Mouse (Mus musculus) fat pad, adult 2 months (tissue): Measurements from ENCODE around the gene Pgghg.
A peak's percentile ranks its signal among the peaks of the same experiment; 100 is the strongest.

Experiments used
- DNase-seq: peaks from one replicate; pipeline ENCODE4 v3.0.0-alpha.2; 2011; ENCODE audit warnings: low read depth, low spot score; ENCODE audit errors: extremely low read depth

Pgghg gene

DNA sequence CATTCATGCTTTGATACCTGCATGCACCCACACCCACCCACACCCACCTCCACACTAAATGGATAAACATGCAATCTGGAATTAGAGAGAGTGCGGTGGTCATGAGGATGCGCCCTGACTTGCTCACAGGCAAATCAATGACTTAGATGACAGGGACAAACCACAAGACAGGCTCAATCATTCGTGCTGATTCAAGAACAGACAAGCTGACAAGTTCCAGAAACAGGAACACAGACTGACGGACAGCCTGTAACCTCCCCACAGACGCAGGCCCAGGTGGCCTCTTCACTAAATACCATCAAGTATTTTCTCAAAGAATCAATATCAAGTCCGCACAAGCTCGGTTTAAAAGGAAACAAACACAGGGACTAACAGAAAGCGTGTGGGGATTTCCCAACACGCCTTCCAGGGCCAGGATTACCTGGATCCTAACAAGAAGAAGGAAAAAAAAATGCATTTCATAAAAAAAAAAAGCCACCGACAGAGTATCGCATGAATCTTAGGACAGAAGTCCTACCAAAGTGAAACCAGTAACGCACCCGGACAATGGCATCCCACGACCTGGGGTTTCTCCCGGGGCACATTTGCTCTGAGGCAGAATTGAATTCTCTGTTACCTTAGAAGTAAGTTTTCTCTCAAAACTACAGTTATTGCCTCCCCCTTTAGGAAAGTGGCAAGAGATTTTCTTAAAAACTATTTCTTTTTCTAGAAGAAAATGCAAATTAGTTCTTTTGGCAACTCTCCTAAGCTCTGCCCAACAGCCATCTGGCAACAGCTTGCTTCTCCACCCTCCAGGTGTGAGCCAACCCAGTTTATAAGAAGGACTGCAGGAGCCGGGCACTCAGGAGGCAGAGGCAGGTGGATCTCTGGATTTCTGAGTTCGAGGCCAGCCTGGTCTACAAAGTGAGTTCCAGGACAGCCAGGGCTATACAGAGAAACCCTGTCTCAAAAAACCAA, 46.3 kb downstream of the Pgghg start:
- DNase-seq: peak; percentile 78

DNA sequence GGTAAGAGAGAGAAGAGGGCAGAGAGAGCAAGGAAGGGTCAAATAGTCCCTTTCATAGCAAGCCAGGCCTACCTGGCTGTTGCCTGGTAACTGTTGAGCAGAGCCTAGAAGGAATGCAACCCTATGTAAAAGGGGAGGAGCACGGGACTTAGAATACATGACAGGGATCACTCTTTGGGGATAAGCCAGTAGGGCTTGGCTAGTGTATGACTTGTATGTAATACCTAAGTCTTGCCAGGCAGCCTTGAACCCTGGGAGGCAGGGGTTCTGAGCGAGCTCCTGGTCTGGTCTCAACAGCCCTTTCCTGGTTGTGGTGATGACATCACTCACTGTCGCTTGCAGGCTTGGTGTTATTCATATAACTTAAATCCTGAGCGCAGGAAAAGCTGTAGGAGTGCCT, 47.8 kb downstream of the Pgghg start:
- peak; percentile 82 for DNase-seq

DNA sequence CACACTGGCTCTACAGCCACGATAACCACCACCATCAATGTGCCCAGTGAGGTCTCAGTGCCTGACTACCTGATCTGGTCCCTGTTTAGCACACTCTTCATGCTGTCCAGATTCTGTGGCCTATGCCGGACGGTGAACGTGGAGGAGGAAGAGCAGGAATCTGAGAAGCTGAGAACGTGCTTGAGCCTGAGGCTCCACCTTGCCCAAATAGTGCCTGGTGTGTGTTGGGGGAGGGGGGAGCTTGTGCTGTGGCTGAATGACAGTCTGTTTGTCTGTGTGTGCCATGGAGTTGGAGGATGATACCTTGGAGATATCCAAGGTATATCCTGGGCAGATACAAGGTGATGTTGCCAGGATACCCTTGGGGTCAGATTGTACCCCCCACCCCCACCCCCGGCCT, 49.0 kb downstream of the Pgghg start:
- DNase-seq: no peak

DNA sequence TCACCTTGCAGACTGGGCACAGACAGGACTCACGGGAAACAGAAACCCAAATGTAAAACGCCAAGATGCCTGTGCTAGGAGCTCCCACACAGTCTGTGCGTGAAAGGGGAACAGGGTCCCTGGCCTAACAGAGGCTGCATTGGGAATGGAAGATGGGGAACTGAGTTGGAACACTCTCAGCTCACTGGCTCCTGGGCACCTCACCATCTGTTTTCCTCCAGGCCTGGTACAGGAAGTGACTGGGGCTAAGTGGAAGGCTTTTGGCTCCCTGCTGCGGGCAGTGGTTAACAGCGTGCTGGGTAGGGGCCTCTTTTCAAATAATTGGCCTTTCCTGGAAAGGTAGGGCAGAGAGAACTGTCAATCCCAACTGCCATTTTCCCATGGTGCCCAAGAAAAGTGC, 49.4 kb downstream of the Pgghg start:
- DNase-seq: no peak

DNA sequence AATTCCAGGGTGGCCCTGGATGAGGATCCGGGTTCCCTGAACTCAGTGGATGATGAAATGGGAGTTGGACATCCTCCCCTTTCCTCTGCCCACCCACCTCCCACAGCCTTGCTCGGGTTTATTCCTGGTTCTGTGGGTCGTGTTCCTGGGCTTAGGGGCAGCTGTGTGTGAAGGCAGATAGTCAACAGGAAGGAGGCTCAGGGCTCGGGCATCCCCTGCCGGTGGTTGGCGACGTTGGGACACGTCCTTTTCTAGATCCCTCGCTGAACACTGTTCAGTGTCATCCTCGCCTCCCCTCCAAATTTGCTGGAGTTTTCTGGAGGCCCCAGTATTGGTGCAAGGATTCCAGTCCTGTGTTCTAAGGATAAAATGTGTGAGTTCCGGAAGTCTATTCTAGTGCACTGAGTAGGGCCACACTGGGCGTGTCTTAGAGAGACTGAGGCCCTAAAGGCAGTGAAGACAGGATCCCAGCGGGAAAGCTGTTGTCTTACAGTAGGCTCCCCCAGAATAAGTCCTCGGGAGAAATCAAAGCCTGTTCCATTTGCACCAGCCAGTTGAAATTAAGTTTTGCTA, 50.0 kb downstream of the Pgghg start:
- DNase-seq: no peak
